Mouse (Mus musculus) kidney, embryonic 16.5 days (tissue): ENCODE data around the gene Ric8b. TPM values are rescaled to one million over a fixed set of nuclear protein-coding genes. Genes with fewer than 3 reads are reported as not detected.
A peak's percentile ranks its signal among the peaks of the same experiment; 100 is the strongest.

Experiments used
- ATAC-seq: fragments of 200-750 bp; cut with Nextera tagmentation; 2 replicates; pipeline ENCODE4 v1.8.0; 2017; ENCODE audit warnings: moderate TSS enrichment; ENCODE audit not compliant: low FRiP score, low TSS enrichment
- H3K27ac ChIP-seq: fragments of 300-500 bp; sonication (generic); 2 replicates; pipeline ENCODE4 v1.5.1; 2014; ENCODE audit warnings: low read length
- H3K27me3 ChIP-seq: fragments of 300-500 bp; sonication (generic); 2 replicates; pipeline ENCODE4 v1.6.1; 2014; ENCODE audit warnings: low read length, control low read depth, mixed read lengths; ENCODE audit not compliant: insufficient read depth
- H3K36me3 ChIP-seq: fragments of 300-500 bp; sonication (generic); 2 replicates; pipeline ENCODE4 v1.6.1; 2014; ENCODE audit warnings: low read length, control low read depth, mixed read lengths; ENCODE audit not compliant: insufficient read depth
- H3K4me1 ChIP-seq: fragments of 300-500 bp; sonication (generic); 2 replicates; pipeline ENCODE4 v1.6.1; 2014; ENCODE audit warnings: low read length, control low read depth, mixed read lengths; ENCODE audit not compliant: insufficient read depth
- H3K4me2 ChIP-seq: fragments of 300-500 bp; sonication (generic); replicated peaks from 2 replicates; pipeline ENCODE4 v1.6.1; 2014; ENCODE audit warnings: low read depth, low read length
- H3K4me3 ChIP-seq: fragments of 300-500 bp; sonication (generic); 2 replicates; pipeline ENCODE4 v1.5.1; 2014; ENCODE audit warnings: mild to moderate bottlenecking, low read length
- H3K9ac ChIP-seq: fragments of 300-500 bp; sonication (generic); replicated peaks from 2 replicates; pipeline ENCODE4 v1.6.1; 2014; ENCODE audit warnings: low read length
- H3K9me3 ChIP-seq: fragments of 300-500 bp; sonication (generic); 2 replicates; pipeline ENCODE4 v1.6.1; 2016; ENCODE audit warnings: low read length, control low read depth
- WGBS: fragments of 180-500 bp; shearing (Covaris S2); extraction: QIAGEN DNeasy Blood & Tissue Kit; methylation state at CpG from one replicate; pipeline ENCODE4 v1.1.7; 2014; 5-methylcytosine and 5-hydroxymethylcytosine counted together
- polyA plus RNA-seq: library from polyadenylated mRNA; unstranded; fragments of >200 nt; fragmentation: Nextera tagmentation; extraction: Ambion mirVana; gene quantifications from 2 replicates; pipeline ENCODE4 v1.2.1, GENCODE M21; 2015

Ric8b gene
- polyA plus RNA-seq, 1 experiment from 2014 or later, result 26.0 TPM

- Histone ChIP-seq H3K9me3 (no peaks in the 10 kb centered on the region), H3K27ac (no peak overlapping the region), H3K27me3 (no peaks in the 10 kb centered on the region), H3K4me3 (no peak overlapping the region), H3K9ac (no peak overlapping the region), H3K36me3 (peaks cover 12% of the 10 kb centered on the region), H3K4me1 (0 out of 2 replicates have a peak, but pooled peaks cover 13% of the 10 kb centered on the region), H3K4me2 (no peak overlapping the region)
- no peak for ATAC-seq
- 92% methylated on average over 10 of the region's 10 CpGs for WGBS
These were observed 36.8 kb downstream of the Ric8b start for GRCm38 (mm10) chr10:84954236-84954635.

GRCm38 (mm10) chr10:84956173-84956572 lies 38.8 kb downstream of the Ric8b start:
- 42% methylated on average over 4 of the region's 4 CpGs for WGBS
- no peak for ATAC-seq
- no peaks in the 10 kb centered on the region for H3K9me3 ChIP-seq

GRCm38 (mm10) chr10:84958597-84958996 lies 41.2 kb downstream of the Ric8b start:
- Histone ChIP-seq H3K9me3 (no peaks in the 10 kb centered on the region), H3K4me1 (no peaks in the 10 kb centered on the region; the same call in 1 of the 2 replicates), H3K4me3 (no peak overlapping the region), H3K9ac (no peak overlapping the region), H3K27me3 (no peaks in the 10 kb centered on the region), H3K27ac (no peak overlapping the region), H3K36me3 (peaks cover 5% of the 10 kb centered on the region), H3K4me2 (no peak overlapping the region)
- WGBS, result 96% methylated on average over 2 of the region's 2 CpGs
- ATAC-seq, result no peak

More at GRCm38 (mm10) chr10:84956173-84956572, 38.8 kb downstream of the Ric8b start:
- no peaks in the 10 kb centered on the region for H3K27me3 ChIP-seq
- H3K4me2 ChIP-seq, result no peak overlapping the region
- H3K36me3 ChIP-seq, result peaks cover 13% of the 10 kb centered on the region
- H3K4me3 ChIP-seq, result no peak overlapping the region
- H3K9ac ChIP-seq, result no peak overlapping the region
- peaks cover 7% of the 10 kb centered on the region; the same call in 1 of the 2 replicates for H3K4me1 ChIP-seq
- H3K27ac ChIP-seq, result no peak overlapping the region

- Histone ChIP-seq H3K9me3 (no peaks in the 10 kb centered on the region), H3K4me1 (no peaks in the 10 kb centered on the region; the same call in 1 of the 2 replicates), H3K9ac (no peak overlapping the region), H3K4me2 (no peak overlapping the region), H3K27me3 (no peaks in the 10 kb centered on the region), H3K36me3 (peaks cover 5% of the 10 kb centered on the region), H3K4me3 (no peak overlapping the region), H3K27ac (no peak overlapping the region)
- ATAC-seq, result no peak
- 38% methylated on average over 12 of the region's 12 CpGs for WGBS
These were observed 43.0 kb downstream of the Ric8b start for GRCm38 (mm10) chr10:84960380-84960930.

- Histone ChIP-seq H3K36me3 (peaks cover 5% of the 10 kb centered on the region), H3K4me3 (no peak overlapping the region), H3K27ac (no peak overlapping the region), H3K9ac (no peak overlapping the region), H3K27me3 (no peaks in the 10 kb centered on the region), H3K9me3 (no peaks in the 10 kb centered on the region), H3K4me2 (no peak overlapping the region), H3K4me1 (peaks cover 15% of the 10 kb centered on the region)
- WGBS, result 86% methylated on average over 5 of the region's 5 CpGs
- no peak for ATAC-seq
These were observed 45.7 kb downstream of the Ric8b start for GRCm38 (mm10) chr10:84963126-84963525.

- H3K9ac ChIP-seq, result no peak overlapping the region
- H3K9me3 ChIP-seq, result no peaks in the 10 kb centered on the region
- H3K36me3 ChIP-seq, result peaks cover 5% of the 10 kb centered on the region
- no peaks in the 10 kb centered on the region for H3K27me3 ChIP-seq
- H3K4me2 ChIP-seq, result no peak overlapping the region
- 94% methylated on average over 3 of the region's 3 CpGs for WGBS
- no peak overlapping the region for H3K27ac ChIP-seq
- peaks cover 15% of the 10 kb centered on the region for H3K4me1 ChIP-seq
- ATAC-seq, result no peak
- no peak overlapping the region for H3K4me3 ChIP-seq
These were observed 46.3 kb downstream of the Ric8b start for GRCm38 (mm10) chr10:84963726-84964125.

- Histone ChIP-seq H3K36me3 (peaks cover 11% of the 10 kb centered on the region), H3K4me3 (no peak overlapping the region), H3K27ac (no peak overlapping the region), H3K4me2 (no peak overlapping the region), H3K4me1 (peaks cover 22% of the 10 kb centered on the region), H3K9ac (no peak overlapping the region), H3K9me3 (no peaks in the 10 kb centered on the region), H3K27me3 (no peaks in the 10 kb centered on the region)
- 86% methylated on average over 2 of the region's 2 CpGs for WGBS
- no peak for ATAC-seq
These were observed 49.1 kb downstream of the Ric8b start for GRCm38 (mm10) chr10:84966542-84966941.

GRCm38 (mm10) chr10:84967645-84968044 lies 50.2 kb downstream of the Ric8b start:
- H3K4me2 ChIP-seq, result no peak overlapping the region
- no peak overlapping the region for H3K9ac ChIP-seq
- H3K4me1 ChIP-seq, result peaks cover 22% of the 10 kb centered on the region
- H3K9me3 ChIP-seq, result no peaks in the 10 kb centered on the region
- H3K36me3 ChIP-seq, result peaks cover 17% of the 10 kb centered on the region
- no peaks in the 10 kb centered on the region for H3K27me3 ChIP-seq
- ATAC-seq, result peak; percentile 82
- peak overlapping the region; percentile 72 for H3K27ac ChIP-seq
- H3K4me3 ChIP-seq, result no peak overlapping the region
- WGBS, result 20% methylated on average over 6 of the region's 6 CpGs

- H3K4me3 ChIP-seq, result no peak overlapping the region
- H3K4me1 ChIP-seq, result peaks cover 22% of the 10 kb centered on the region
- H3K36me3 ChIP-seq, result peaks cover 22% of the 10 kb centered on the region
- peak overlapping the region; percentile 79 for H3K27ac ChIP-seq
- H3K9ac ChIP-seq, result no peak overlapping the region
- no peak for ATAC-seq
- no peaks in the 10 kb centered on the region for H3K27me3 ChIP-seq
- 54% methylated on average over 12 of the region's 12 CpGs for WGBS
- no peaks in the 10 kb centered on the region for H3K9me3 ChIP-seq
- H3K4me2 ChIP-seq, result no peak overlapping the region
These were observed 51.7 kb downstream of the Ric8b start for GRCm38 (mm10) chr10:84968852-84969704.

GRCm38 (mm10) chr10:84975264-84975663 lies 57.8 kb downstream of the Ric8b start:
- no peaks in the 10 kb centered on the region for H3K27me3 ChIP-seq
- H3K4me1 ChIP-seq, result peaks cover 14% of the 10 kb centered on the region
- H3K9me3 ChIP-seq, result no peaks in the 10 kb centered on the region
- H3K9ac ChIP-seq, result no peak overlapping the region
- WGBS, result 80% methylated on average over 4 of the region's 4 CpGs
- no peak overlapping the region for H3K4me3 ChIP-seq
- no peak for ATAC-seq
- no peak overlapping the region for H3K4me2 ChIP-seq
- H3K27ac ChIP-seq, result no peak overlapping the region
- peaks cover 29% of the 10 kb centered on the region for H3K36me3 ChIP-seq
